Mouse (Mus musculus) heart, embryonic 11.5 days (tissue): Measurements from ENCODE around the gene Smarcb1. TPM values are rescaled to one million over a fixed set of nuclear protein-coding genes. Genes with fewer than 3 reads are reported as not detected.

Experiments used
- ATAC-seq: fragments of 200-750 bp; cut with Nextera tagmentation; replicated peaks from 2 replicates; pipeline ENCODE4 v1.8.0; 2017; ENCODE audit warnings: moderate library complexity; ENCODE audit not compliant: insufficient number of reproducible peaks, low FRiP score, low TSS enrichment
- H3K27ac ChIP-seq: fragments of 300-500 bp; sonication (generic); 2 replicates; pipeline ENCODE4 v1.5.1; 2014; ENCODE audit warnings: mild to moderate bottlenecking, low read depth, low read length
- H3K27me3 ChIP-seq: fragments of 300-500 bp; sonication (generic); 2 replicates; pipeline ENCODE4 v1.6.1; 2014; ENCODE audit warnings: mild to moderate bottlenecking, low read length, mixed read lengths; ENCODE audit not compliant: control insufficient read depth, insufficient read depth
- H3K36me3 ChIP-seq: fragments of 300-500 bp; sonication (generic); 2 replicates; pipeline ENCODE4 v1.6.1; 2014; ENCODE audit warnings: mild to moderate bottlenecking, low read length, moderate library complexity, mixed read lengths; ENCODE audit not compliant: control insufficient read depth, insufficient read depth
- H3K4me1 ChIP-seq: fragments of 300-500 bp; sonication (generic); 2 replicates; pipeline ENCODE4 v1.6.1; 2014; ENCODE audit warnings: low read length; ENCODE audit not compliant: control insufficient read depth, insufficient read depth
- H3K4me2 ChIP-seq: fragments of 300-500 bp; sonication (generic); 2 replicates; pipeline ENCODE4 v1.6.1; 2014; ENCODE audit warnings: mild to moderate bottlenecking, moderate library complexity
- H3K4me3 ChIP-seq: fragments of 300-500 bp; sonication (generic); 2 replicates; pipeline ENCODE4 v1.5.1; 2014; ENCODE audit warnings: low read depth, low read length
- H3K9ac ChIP-seq: fragments of 300-500 bp; sonication (generic); 2 replicates; pipeline ENCODE4 v1.6.1; 2014; ENCODE audit warnings: mild to moderate bottlenecking, low read depth, low read length, moderate library complexity
- H3K9me3 ChIP-seq: fragments of 300-500 bp; sonication (generic); replicated peaks from 2 replicates; pipeline ENCODE4 v1.6.1; 2016; ENCODE audit warnings: low read length; ENCODE audit not compliant: control insufficient read depth
- WGBS: fragments of 180-500 bp; shearing (Covaris S2); extraction: QIAGEN DNeasy Blood & Tissue Kit; methylation state at CpG from one replicate; pipeline ENCODE4 v1.1.7; 2014; ENCODE audit not compliant: insufficient replicate concordance; 5-methylcytosine and 5-hydroxymethylcytosine counted together
- polyA plus RNA-seq: library from polyadenylated mRNA; unstranded; fragments of >200 nt; fragmentation: Nextera tagmentation; extraction: Ambion mirVana; gene quantifications from 2 replicates; pipeline ENCODE4 v1.2.1, GENCODE M21; 2014

Gene Smarcb1
- polyA plus RNA-seq, 1 experiment from 2014 or later, result 139 TPM

GRCm38 (mm10) chr10:75857598-75857997 is 63.8 kb downstream of the Smarcb1 start:
- Histone ChIP-seq H3K36me3 (peaks cover 7% of the 10 kb centered on the region), H3K9me3 (no peaks in the 10 kb centered on the region), H3K9ac (no peak overlapping the region), H3K27ac (no peak overlapping the region), H3K4me3 (no peak overlapping the region), H3K4me1 (peaks cover 26% of the 10 kb centered on the region), H3K4me2 (0 out of 2 replicates have a peak overlapping the region, but pooled peaks have one; percentile 88), H3K27me3 (no peaks in the 10 kb centered on the region)
- ATAC-seq, result no peak
- 88% methylated on average over 4 of the region's 4 CpGs for WGBS

- no peak for ATAC-seq
- Histone ChIP-seq H3K4me1 (peaks cover 26% of the 10 kb centered on the region), H3K9ac (no peak overlapping the region), H3K36me3 (peaks cover 7% of the 10 kb centered on the region), H3K27me3 (no peaks in the 10 kb centered on the region), H3K4me2 (no peak overlapping the region), H3K4me3 (no peak overlapping the region), H3K9me3 (no peaks in the 10 kb centered on the region), H3K27ac (no peak overlapping the region)
- 73% methylated on average over 3 of the region's 3 CpGs for WGBS
These were observed 64.4 kb downstream of the Smarcb1 start for GRCm38 (mm10) chr10:75856976-75857375.

- ATAC-seq, result no peak
- Histone ChIP-seq H3K4me1 (peaks cover 26% of the 10 kb centered on the region), H3K36me3 (peaks cover 7% of the 10 kb centered on the region), H3K9me3 (no peaks in the 10 kb centered on the region), H3K27me3 (no peaks in the 10 kb centered on the region), H3K4me3 (no peak overlapping the region), H3K4me2 (no peak overlapping the region), H3K9ac (no peak overlapping the region), H3K27ac (no peak overlapping the region)
- WGBS, result 75% methylated on average over 11 of the region's 11 CpGs
These were observed 65.1 kb downstream of the Smarcb1 start for GRCm38 (mm10) chr10:75856155-75856907.

GRCm38 (mm10) chr10:75855416-75855981 is 65.9 kb downstream of the Smarcb1 start:
- H3K4me2 ChIP-seq, result no peak overlapping the region
- peaks cover 7% of the 10 kb centered on the region for H3K36me3 ChIP-seq
- H3K4me1 ChIP-seq, result peaks cover 18% of the 10 kb centered on the region
- 87% methylated on average over 15 of the region's 15 CpGs for WGBS
- H3K27ac ChIP-seq, result no peak overlapping the region
- H3K9ac ChIP-seq, result no peak overlapping the region
- no peaks in the 10 kb centered on the region for H3K27me3 ChIP-seq
- ATAC-seq, result no peak
- H3K9me3 ChIP-seq, result no peaks in the 10 kb centered on the region
- H3K4me3 ChIP-seq, result no peak overlapping the region

GRCm38 (mm10) chr10:75854791-75855190 is 66.6 kb downstream of the Smarcb1 start:
- no peak for ATAC-seq
- Histone ChIP-seq H3K27me3 (no peaks in the 10 kb centered on the region), H3K4me3 (no peak overlapping the region), H3K27ac (no peak overlapping the region), H3K9ac (no peak overlapping the region), H3K36me3 (peaks cover 7% of the 10 kb centered on the region), H3K4me1 (peaks cover 14% of the 10 kb centered on the region), H3K9me3 (no peaks in the 10 kb centered on the region), H3K4me2 (no peak overlapping the region)
- WGBS, result 81% methylated on average over 6 of the region's 6 CpGs

GRCm38 (mm10) chr10:75854096-75854495 is 67.3 kb downstream of the Smarcb1 start:
- Histone ChIP-seq H3K4me2 (no peak overlapping the region), H3K27me3 (no peaks in the 10 kb centered on the region), H3K4me1 (peaks cover 14% of the 10 kb centered on the region), H3K4me3 (no peak overlapping the region), H3K9me3 (no peaks in the 10 kb centered on the region), H3K9ac (no peak overlapping the region), H3K27ac (no peak overlapping the region), H3K36me3 (peaks cover 7% of the 10 kb centered on the region)
- 50% methylated on average over 5 of the region's 5 CpGs for WGBS
- no peak for ATAC-seq

GRCm38 (mm10) chr10:75853452-75853851 is 68.0 kb downstream of the Smarcb1 start:
- no peaks in the 10 kb centered on the region for H3K27me3 ChIP-seq
- H3K9me3 ChIP-seq, result no peaks in the 10 kb centered on the region
- WGBS, result 32% methylated on average over 10 of the region's 10 CpGs
- no peak overlapping the region for H3K27ac ChIP-seq
- H3K4me2 ChIP-seq, result no peak overlapping the region
- H3K4me1 ChIP-seq, result peaks cover 8% of the 10 kb centered on the region
- H3K9ac ChIP-seq, result no peak overlapping the region
- H3K36me3 ChIP-seq, result peaks cover 7% of the 10 kb centered on the region
- no peak overlapping the region for H3K4me3 ChIP-seq
- no peak for ATAC-seq

GRCm38 (mm10) chr10:75852539-75853125 is 68.8 kb downstream of the Smarcb1 start:
- no peaks in the 10 kb centered on the region for H3K27me3 ChIP-seq
- ATAC-seq, result no peak
- no peak overlapping the region for H3K27ac ChIP-seq
- 0 out of 2 replicates have a peak, but pooled peaks cover under 1% of the 10 kb centered on the region for H3K4me1 ChIP-seq
- H3K9me3 ChIP-seq, result no peaks in the 10 kb centered on the region
- H3K4me2 ChIP-seq, result no peak overlapping the region
- no peak overlapping the region for H3K4me3 ChIP-seq
- WGBS, result 91% methylated on average over 12 of the region's 12 CpGs
- no peak overlapping the region for H3K9ac ChIP-seq
- peaks cover 1% of the 10 kb centered on the region for H3K36me3 ChIP-seq
